Mouse (Mus musculus) layer of hippocampus, postnatal 14 days (tissue): ENCODE measurements at regions not wholly inside any gene's neighbourhood (a gene's known extent, or its start where the extent isn't known, plus 50 kb on each side); places are given as distances from the start of the nearest gene placed in this dataset.
A peak's percentile ranks its signal among the peaks of the same experiment; 100 is the strongest.
"Not testable (repeated sequence)": the region's sequence is repeated elsewhere in the genome, so short reads cannot be mapped to it uniquely, and the experiment has no call there.

Experiments
- DNase-seq, 2 experiments: peaks; one replicate each; pipeline ENCODE4 v3.0.0; 2021 to 2022; ENCODE audit warnings: low spot score in 2 of 2, mixed read lengths in 1 of 2

- DNase-seq, result no peak
These were observed 53.4 kb upstream of the Castor2 start for GRCm38 (mm10) chr5:134046086-134046485.

- DNase-seq, result not testable (repeated sequence)
These were observed 56.6 kb upstream of the Castor2 start for GRCm38 (mm10) chr5:134042938-134043337.

GRCm38 (mm10) chr5:134027316-134027966, 72.1 kb upstream of the Castor2 start:
- peak; percentile 21 to 40 for DNase-seq

- DNase-seq, result no peak
These were observed 79.7 kb upstream of the Castor2 start for GRCm38 (mm10) chr5:134019651-134020432.

GRCm38 (mm10) chr5:134014257-134015163, 85.0 kb upstream of the Castor2 start:
- DNase-seq, result peak; percentile 50 to 57

- no peak for DNase-seq
These were observed 86.3 kb upstream of the Castor2 start for GRCm38 (mm10) chr5:134013206-134013605.

- no peak for DNase-seq
These were observed 89.7 kb upstream of the Castor2 start for GRCm38 (mm10) chr5:134009843-134010242.

- no peak for DNase-seq
These were observed 92.3 kb upstream of the Castor2 start for GRCm38 (mm10) chr5:134007127-134007771.

GRCm38 (mm10) chr5:134006470-134007126, 92.9 kb upstream of the Castor2 start:
- peak; percentile 89 to 93 for DNase-seq

- no peak for DNase-seq
These were observed 93.5 kb upstream of the Castor2 start for GRCm38 (mm10) chr5:134006001-134006400.

- no peak for DNase-seq
These were observed 99.4 kb upstream of the Castor2 start for GRCm38 (mm10) chr5:134000100-134000499.

- DNase-seq, result no peak
These were observed 99.8 kb upstream of the Castor2 start for GRCm38 (mm10) chr5:133999698-134000097.

- no peak for DNase-seq
These were observed 107.5 kb upstream of the Castor2 start for GRCm38 (mm10) chr5:133991994-133992393.

- peak; percentile 63 to 76 for DNase-seq
These were observed 108.0 kb upstream of the Castor2 start for GRCm38 (mm10) chr5:133991556-133991955.

GRCm38 (mm10) chr5:133983249-133983966, 116.1 kb upstream of the Castor2 start:
- no peak for DNase-seq

- no peak for DNase-seq
These were observed 129.0 kb upstream of the Castor2 start for GRCm38 (mm10) chr5:133970421-133970914.

- DNase-seq, result peak; percentile 56 to 70
These were observed 136.2 kb upstream of the Castor2 start for GRCm38 (mm10) chr5:133963301-133963700.

GRCm38 (mm10) chr5:133940841-133941240, 158.7 kb upstream of the Castor2 start:
- DNase-seq, result peak in 1 of 2 experiments; percentile 87

- no peak for DNase-seq
These were observed 159.5 kb upstream of the Castor2 start for GRCm38 (mm10) chr5:133940030-133940429.
